Mouse (Mus musculus): Measurements from ENCODE around the gene Zbtb17.

DNA sequence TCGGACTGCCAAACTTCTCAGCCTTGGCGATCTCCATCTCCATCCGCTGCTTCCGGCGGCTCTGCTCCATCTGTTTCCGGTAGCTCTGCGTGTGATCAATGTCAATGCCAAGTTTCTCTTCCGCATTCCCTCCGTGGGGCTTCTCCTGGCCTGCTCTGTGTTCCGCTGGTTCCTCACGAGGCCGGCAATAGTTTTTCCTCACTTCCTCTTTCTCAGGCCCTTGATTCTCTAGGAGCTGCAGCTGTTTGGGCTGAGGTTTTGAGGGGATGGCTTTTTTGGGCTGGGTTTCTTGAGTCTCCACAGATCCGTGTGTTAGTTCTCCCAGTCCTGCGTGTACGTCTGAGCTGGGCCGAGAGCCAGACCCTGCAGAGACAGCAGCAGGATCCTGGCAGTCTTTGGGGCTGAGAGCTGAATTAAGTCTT, 33.2 kb downstream of the Zbtb17 start:
- TF ChIP-seq CTCF (IDR thresholded peaks at IDR 0.05; ENCODE audit: low read depth, low read length), result no peak
- no peak for TF ChIP-seq POLR2A (IDR thresholded peaks at IDR 0.05; ENCODE audit: borderline replicate concordance, low read depth, low read length)
